Mouse (Mus musculus) cerebral cortex, adult 2 months (tissue): ENCODE data around the gene Brs3.

Experiments
- WGBS: fragments of 180-500 bp; shearing (Covaris S2); methylation state at CpG from one replicate; pipeline ENCODE4 v1.1.7; 2018; 5-methylcytosine and 5-hydroxymethylcytosine counted together

Brs3 gene

DNA sequence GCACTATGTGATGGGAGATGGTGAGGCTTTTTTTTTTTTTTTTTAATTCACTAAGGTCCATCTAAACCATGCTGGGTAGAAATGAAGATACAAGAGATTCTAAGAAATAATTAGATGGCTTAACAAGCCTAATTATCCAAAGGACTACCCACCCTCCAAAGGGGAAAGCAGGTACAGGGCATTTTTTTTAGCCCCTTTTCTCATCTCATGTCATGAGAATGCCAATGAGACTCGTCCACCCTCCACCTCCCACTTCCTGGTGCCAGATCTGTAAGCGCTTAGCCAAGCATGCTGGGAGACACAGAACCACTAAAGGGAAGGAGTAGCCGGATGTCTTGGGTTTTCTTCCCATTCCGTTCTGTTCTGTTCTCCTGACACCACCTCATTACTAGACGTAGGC lies at the start of gene Brs3:
TSS of gene Brs3 (plus strand) at position 301 of the 400 bp plus-strand sequence.
- 76% methylated on average over 5 of the region's 5 CpGs for WGBS

DNA sequence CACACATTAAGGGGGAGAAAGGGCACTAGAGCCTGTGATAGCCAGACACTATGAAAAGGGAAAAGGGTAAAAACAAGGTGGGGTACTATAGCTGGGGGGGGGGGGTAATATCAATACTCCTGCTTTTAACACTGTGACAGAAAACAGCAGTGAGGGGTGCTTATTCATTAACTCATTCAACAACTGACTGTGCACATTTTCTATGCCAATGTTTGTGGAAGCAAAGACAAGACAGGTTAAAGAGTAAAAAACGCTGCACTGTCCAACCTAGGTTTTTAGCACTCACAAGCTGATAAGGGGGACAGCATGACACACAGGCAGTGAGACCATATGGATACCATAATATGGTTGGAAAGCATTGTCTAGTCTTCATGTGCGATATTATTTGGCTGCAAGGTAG lies 30.0 kb upstream of the Brs3 start:
- 81% methylated on average over 2 of the region's 2 CpGs for WGBS

DNA sequence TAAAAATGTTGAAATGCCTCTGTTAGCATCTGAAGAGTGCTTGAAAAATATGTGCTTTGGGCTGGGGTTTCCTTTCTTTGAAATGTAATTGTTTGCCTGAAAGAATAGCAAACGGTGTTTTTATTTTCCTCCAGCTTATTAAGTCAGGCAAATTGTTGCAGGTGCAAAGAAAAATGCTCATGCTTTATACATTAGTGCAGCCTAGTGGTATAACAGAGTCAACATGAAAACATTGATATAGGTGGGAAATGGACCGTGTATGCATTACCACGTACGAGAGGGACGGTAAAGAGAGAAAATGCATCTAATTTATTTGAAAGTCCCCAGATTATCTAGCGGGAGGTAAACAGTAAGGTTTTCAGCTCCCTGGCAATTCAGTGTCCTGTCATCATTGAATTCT lies 995 bp downstream of the Brs3 start:
- 53% methylated on average over 6 of the region's 6 CpGs for WGBS

DNA sequence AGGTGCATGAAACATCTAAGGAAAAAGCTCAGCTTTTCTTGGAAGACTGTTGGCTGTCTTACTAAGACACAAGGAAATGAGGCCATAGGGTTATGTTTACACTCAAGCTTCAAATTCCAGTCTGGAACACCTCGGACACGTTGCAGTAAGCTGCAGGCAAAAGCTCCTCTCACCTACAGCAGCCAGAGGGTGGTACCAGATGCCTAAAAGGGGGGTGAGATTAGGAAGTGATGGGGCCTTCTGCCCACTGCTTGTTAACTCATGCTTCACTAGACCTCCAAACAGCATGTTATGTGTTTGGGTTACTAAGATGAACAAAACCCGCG lies 9.9 kb downstream of the Brs3 start:
- WGBS, result 1% methylated on average over 4 of the region's 4 CpGs

DNA sequence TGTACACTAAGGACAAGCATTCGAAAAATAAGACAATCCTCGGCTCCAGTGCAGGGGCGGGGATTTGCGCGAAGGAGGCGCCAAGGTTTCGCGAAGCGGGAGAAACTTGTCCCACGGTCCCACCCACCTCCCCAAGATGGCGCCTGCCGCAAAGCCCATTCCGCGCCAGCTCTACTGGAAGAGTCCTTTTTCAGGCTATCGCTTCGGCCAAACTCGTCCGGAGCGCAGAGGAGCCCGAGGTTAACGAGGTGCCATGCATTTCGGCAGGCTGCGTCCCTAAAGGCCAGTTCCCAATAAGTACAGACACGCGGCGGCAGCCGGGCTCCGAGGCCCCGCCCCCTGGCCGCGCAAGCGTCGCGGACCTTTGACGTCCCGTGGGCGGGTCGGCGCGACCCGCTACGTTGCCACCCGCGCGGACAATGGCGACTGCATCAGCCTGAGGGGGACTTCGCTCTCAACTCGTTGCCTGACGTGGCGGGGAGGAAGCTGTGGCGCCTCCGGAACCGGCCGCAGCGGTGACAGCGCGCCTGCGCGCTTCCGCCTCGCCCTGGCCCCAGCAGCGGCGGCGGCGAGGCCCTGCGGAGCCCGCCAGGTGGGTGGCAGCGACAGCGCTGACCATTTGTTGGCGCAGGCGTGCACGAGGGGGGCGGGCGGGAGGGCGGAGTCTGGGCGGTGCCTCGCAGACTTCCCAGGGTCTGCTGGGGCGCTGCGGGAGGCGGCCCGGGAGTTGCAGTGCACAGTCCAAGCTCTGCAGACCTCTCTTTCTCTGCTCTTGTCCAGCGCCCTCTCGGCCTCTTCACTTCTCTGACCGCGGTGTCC lies 10.5 kb downstream of the Brs3 start, which contains the start of gene Htatsf1:
TSS of gene Htatsf1 (plus strand) at position 410 of the 819 bp plus-strand sequence.
- WGBS, result under 1% methylated on average over 60 of the region's 85 CpGs

DNA sequence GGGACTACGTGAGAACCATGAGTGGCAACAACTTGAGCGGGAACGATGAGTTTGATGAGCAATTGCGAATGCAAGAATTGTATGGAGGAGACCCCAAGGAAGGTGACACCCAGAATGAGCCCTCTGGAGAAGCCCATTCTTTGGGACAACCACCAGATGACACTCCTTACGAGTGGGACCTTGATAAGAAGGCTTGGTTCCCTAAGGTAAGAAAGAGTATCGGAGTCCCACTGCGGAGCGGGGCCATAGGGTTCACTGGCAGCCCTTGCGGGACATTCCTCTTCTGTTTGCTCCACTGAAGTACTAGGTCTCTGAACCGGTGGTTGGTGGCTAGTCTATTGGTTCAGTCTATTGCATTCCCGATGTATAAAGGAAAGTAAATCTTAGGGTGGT lies 11.1 kb downstream of the Brs3 start:
- 7% methylated on average over 11 of the region's 11 CpGs for WGBS

DNA sequence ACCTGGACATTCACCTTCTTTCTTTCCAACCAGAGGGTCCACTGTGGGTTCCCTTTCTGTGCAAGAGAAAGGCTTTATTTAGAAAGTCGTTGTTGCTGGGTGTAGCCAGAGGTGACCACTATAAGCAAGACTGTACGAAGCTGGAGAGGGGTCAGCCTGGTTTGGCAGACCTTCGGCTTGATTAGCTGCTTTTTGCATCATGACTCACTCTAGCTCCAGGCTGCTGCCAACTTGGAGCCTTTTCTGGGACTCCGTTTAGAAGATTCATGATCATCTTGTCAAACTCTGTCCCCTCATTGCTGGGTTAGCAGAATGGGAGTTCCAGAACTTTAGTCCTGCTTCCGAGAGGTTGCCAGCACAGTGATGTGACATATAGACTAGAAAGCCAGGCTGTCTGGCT lies 38.6 kb downstream of the Brs3 start:
- 64% methylated on average over 5 of the region's 5 CpGs for WGBS

DNA sequence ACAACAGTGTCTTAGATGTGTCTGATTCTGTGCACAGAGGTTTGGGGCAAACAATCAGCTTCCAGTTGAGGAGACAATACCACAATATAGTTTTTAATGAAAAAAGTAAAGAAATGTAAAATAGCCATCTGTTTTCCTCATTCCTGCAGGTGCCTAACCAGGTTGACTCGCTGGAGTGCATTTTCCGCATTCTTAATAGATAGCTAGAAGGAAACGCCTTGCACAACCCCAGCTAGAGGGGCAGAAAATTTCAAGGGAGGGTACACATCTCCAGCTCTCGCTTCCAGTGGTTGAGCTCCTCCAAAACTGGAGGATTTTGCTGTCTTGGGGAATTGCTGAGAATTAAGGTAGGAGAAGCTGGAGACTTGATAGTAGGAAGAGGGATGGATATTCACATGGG lies 44.9 kb downstream of the Brs3 start, which contains the start of gene Vgll1:
TSS of gene Vgll1 (plus strand) at position 301 of the 400 bp plus-strand sequence.
- WGBS, result 93% methylated on average over 4 of the region's 4 CpGs
